ENCODE assay signal across 8 mouse cellular contexts in genomic region chr7:92638050-92638449, GRCm38 (mm10). TPM values are rescaled to one million over a fixed set of nuclear protein-coding genes. Genes with fewer than 3 reads are reported as not detected.
DNase-seq lines count a peak whose midpoint lies in the region; ATAC-seq and TF ChIP-seq lines count a peak whose summit lies in the region.

No protein-coding gene starts in this region.

- no peak for ATAC-seq in kidney, embryonic 16.5 days (ENCODE audit: low FRiP score, low TSS enrichment)
- no peak for ATAC-seq in embryonic facial prominence, embryonic 14.5 days (ENCODE audit: low read depth)
- ATAC-seq in limb, embryonic 12.5 days (ENCODE audit: insufficient number of reproducible peaks, insufficient read depth, low FRiP score, low TSS enrichment, low read depth): no peak
- ATAC-seq in neural tube, embryonic 13.5 days (ENCODE audit: low read depth): no peak

- no peak for DNase-seq in kidney, postnatal 10 days
- DNase-seq in embryonic facial prominence, embryonic 14.5 days (ENCODE audit: low spot score): no peak
- DNase-seq in embryo, embryonic 11 days: no peak
- DNase-seq in thymus, adult 2 months: no peak
- no peak for DNase-seq in left cerebral cortex, postnatal 4 days

- no peaks in the 10 kb centered on the region for H3K9me3 ChIP-seq in kidney, embryonic 16.5 days (ENCODE audit: low read length)
- H3K9me3 ChIP-seq in embryonic facial prominence, embryonic 14.5 days (ENCODE audit: control insufficient read depth, low read length): no peaks in the 10 kb centered on the region
- no peaks in the 10 kb centered on the region for H3K9me3 ChIP-seq in limb, embryonic 12.5 days
- no peaks in the 10 kb centered on the region for H3K9me3 ChIP-seq in neural tube, embryonic 13.5 days

- intact Hi-C loops in left cerebral cortex, postnatal 4 days (cut with DNase I): loop anchor here (5.0 to 10.0 kb wide), 2 partner anchors 229 to 533 kb away; no protein-coding TSS in a partner anchor

- TF ChIP-seq CTCF in thymus, adult 2 months (IDR thresholded peaks at IDR 0.05; ENCODE audit: borderline replicate concordance, control insufficient read depth, extremely low read depth, insufficient read depth, low read length, poor library complexity): no peak

- TF ChIP-seq POLR2A in thymus, adult 2 months (IDR thresholded peaks at IDR 0.05; ENCODE audit: control insufficient read depth, extremely low read depth, insufficient read depth, low read length, poor library complexity): no peak

- H3K27me3 ChIP-seq in kidney, embryonic 16.5 days (ENCODE audit: insufficient read depth, low read length): no peaks in the 10 kb centered on the region
- H3K27me3 ChIP-seq in embryonic facial prominence, embryonic 14.5 days (replicated peaks; ENCODE audit: control insufficient read depth, insufficient read depth, low read length): no peaks in the 10 kb centered on the region
- H3K27me3 ChIP-seq in limb, embryonic 12.5 days: peaks cover 7% of the 10 kb centered on the region
- no peaks in the 10 kb centered on the region for H3K27me3 ChIP-seq in neural tube, embryonic 13.5 days
- peaks cover 7% of the 10 kb centered on the region; the same call in 1 of the 2 replicates for H3K27me3 ChIP-seq in thymus, adult 2 months (ENCODE audit: control insufficient read depth, insufficient read depth, low read length)

- H3K4me3 ChIP-seq in kidney, embryonic 16.5 days (ENCODE audit: low read length): peak overlapping the region; percentile 96; the same call in 1 of the 2 replicates
- peak overlapping the region; percentile 85 for H3K4me3 ChIP-seq in embryonic facial prominence, embryonic 14.5 days (ENCODE audit: low read depth, low read length)
- H3K4me3 ChIP-seq in limb, embryonic 12.5 days (replicated peaks): peak overlapping the region; percentile 84
- H3K4me3 ChIP-seq in neural tube, embryonic 13.5 days: peak overlapping the region; percentile 91
- H3K4me3 ChIP-seq in thymus, adult 2 months (ENCODE audit: control insufficient read depth, insufficient read depth, low read length): no peak overlapping the region

- no peak overlapping the region for H3K27ac ChIP-seq in kidney, embryonic 16.5 days (ENCODE audit: low read length)
- no peak overlapping the region for H3K27ac ChIP-seq in embryonic facial prominence, embryonic 14.5 days (replicated peaks; ENCODE audit: low read depth, low read length)
- no peak overlapping the region for H3K27ac ChIP-seq in limb, embryonic 12.5 days
- no peak overlapping the region for H3K27ac ChIP-seq in neural tube, embryonic 13.5 days (replicated peaks)
- no peak overlapping the region for H3K27ac ChIP-seq in thymus, adult 2 months (ENCODE audit: control insufficient read depth, insufficient read depth, low read length)

- 80% methylated on average over 5 of the region's 5 CpGs for WGBS in kidney, embryonic 16.5 days
- 86% methylated on average over 5 of the region's 5 CpGs for WGBS in embryonic facial prominence, embryonic 14.5 days
- whole genome bisulfite sequencing in limb, embryonic 12.5 days: 91% methylated on average over 5 of the region's 5 CpGs
- WGBS in neural tube, embryonic 13.5 days: 93% methylated on average over 5 of the region's 5 CpGs
- WGBS in thymus, adult 2 months: 87% methylated on average over 5 of the region's 5 CpGs

- peaks cover 12% of the 10 kb centered on the region for H3K4me1 ChIP-seq in kidney, embryonic 16.5 days (ENCODE audit: insufficient read depth, low read length)
- peaks cover 12% of the 10 kb centered on the region for H3K4me1 ChIP-seq in embryonic facial prominence, embryonic 14.5 days (ENCODE audit: control insufficient read depth, insufficient read depth, low read length)
- H3K4me1 ChIP-seq in limb, embryonic 12.5 days (replicated peaks): peaks cover 11% of the 10 kb centered on the region
- H3K4me1 ChIP-seq in neural tube, embryonic 13.5 days (replicated peaks): peaks cover 22% of the 10 kb centered on the region
- peaks cover 9% of the 10 kb centered on the region for H3K4me1 ChIP-seq in thymus, adult 2 months (replicated peaks; ENCODE audit: control insufficient read depth, insufficient read depth, low read length)

- no peak overlapping the region for H3K9ac ChIP-seq in kidney, embryonic 16.5 days (replicated peaks; ENCODE audit: low read length)
- H3K9ac ChIP-seq in embryonic facial prominence, embryonic 14.5 days (ENCODE audit: low read depth, low read length): peak overlapping the region; percentile 89
- H3K9ac ChIP-seq in limb, embryonic 12.5 days (replicated peaks): no peak overlapping the region
- no peak overlapping the region for H3K9ac ChIP-seq in neural tube, embryonic 13.5 days

- peaks cover 2% of the 10 kb centered on the region; the same call in 1 of the 2 replicates for H3K36me3 ChIP-seq in kidney, embryonic 16.5 days (ENCODE audit: insufficient read depth, low read length)
- peaks cover 27% of the 10 kb centered on the region for H3K36me3 ChIP-seq in embryonic facial prominence, embryonic 14.5 days (ENCODE audit: control insufficient read depth, insufficient read depth, low read length)
- H3K36me3 ChIP-seq in limb, embryonic 12.5 days: peaks cover 18% of the 10 kb centered on the region
- peaks cover 19% of the 10 kb centered on the region for H3K36me3 ChIP-seq in neural tube, embryonic 13.5 days
- H3K36me3 ChIP-seq in thymus, adult 2 months (ENCODE audit: control insufficient read depth, insufficient read depth, low read length): peaks cover 5% of the 10 kb centered on the region; the same call in 1 of the 2 replicates

- peak overlapping the region; percentile 85 for H3K4me2 ChIP-seq in kidney, embryonic 16.5 days (replicated peaks; ENCODE audit: low read depth, low read length)
- H3K4me2 ChIP-seq in embryonic facial prominence, embryonic 14.5 days (ENCODE audit: low read depth, low read length): peak overlapping the region; percentile 63
- H3K4me2 ChIP-seq in limb, embryonic 12.5 days: peak overlapping the region; percentile 92
- peak overlapping the region; percentile 99 for H3K4me2 ChIP-seq in neural tube, embryonic 13.5 days

RNA-seq across cellular contexts. Expression of gene Ankrd42, which starts 1.1 kb away (rescaled TPM):
- 7.3 and 8.0 TPM in 2 replicates for polyA plus RNA-seq in kidney, embryonic 16.5 days (2015; fragmentation: Nextera tagmentation; extraction: Ambion mirVana)
- 5.8 and 7.2 TPM in 2 replicates for polyA plus RNA-seq in embryonic facial prominence, embryonic 14.5 days (2014; fragmentation: Nextera tagmentation; extraction: Ambion mirVana)
- polyA plus RNA-seq in limb, embryonic 12.5 days (2016; fragmentation: Nextera tagmentation; extraction: Ambion mirVana): 7.6 and 7.9 TPM in 2 replicates
- polyA plus RNA-seq in neural tube, embryonic 13.5 days (2015; fragmentation: Nextera tagmentation; extraction: Ambion mirVana): 16.1 and 16.4 TPM in 2 replicates
- polyA plus RNA-seq in thymus, adult 2 months (2012; rRNA removed): 0.39 and 0.47 TPM in 2 replicates
- 10 to 100 TPM; 28.9 to 33.2 TPM for total RNA-seq in left cerebral cortex, postnatal 4 days (2021)

RNA-seq across cellular contexts. Expression of gene Pcf11, which starts 31.7 kb away (rescaled TPM):
- polyA plus RNA-seq in kidney, embryonic 16.5 days (2015; fragmentation: Nextera tagmentation; extraction: Ambion mirVana): 17.8 and 20.8 TPM in 2 replicates
- 19.0 and 19.6 TPM in 2 replicates for polyA plus RNA-seq in embryonic facial prominence, embryonic 14.5 days (2014; fragmentation: Nextera tagmentation; extraction: Ambion mirVana)
- polyA plus RNA-seq in limb, embryonic 12.5 days (2016; fragmentation: Nextera tagmentation; extraction: Ambion mirVana): 31.6 and 34.1 TPM in 2 replicates
- polyA plus RNA-seq in neural tube, embryonic 13.5 days (2015; fragmentation: Nextera tagmentation; extraction: Ambion mirVana): 20.5 and 21.0 TPM in 2 replicates
- polyA plus RNA-seq in thymus, adult 2 months (2012; rRNA removed): 37.5 and 42.7 TPM in 2 replicates
- total RNA-seq in left cerebral cortex, postnatal 4 days (2021): 10 to 100 TPM; 46.2 to 54.6 TPM
